Mouse (Mus musculus) kidney, adult 9 months (tissue): Measurements from ENCODE around the gene Gm26558.

Experiments used
- DNase-seq: peaks from one replicate; pipeline ENCODE4 v3.0.0; 2022

The Gm26558 gene

DNA sequence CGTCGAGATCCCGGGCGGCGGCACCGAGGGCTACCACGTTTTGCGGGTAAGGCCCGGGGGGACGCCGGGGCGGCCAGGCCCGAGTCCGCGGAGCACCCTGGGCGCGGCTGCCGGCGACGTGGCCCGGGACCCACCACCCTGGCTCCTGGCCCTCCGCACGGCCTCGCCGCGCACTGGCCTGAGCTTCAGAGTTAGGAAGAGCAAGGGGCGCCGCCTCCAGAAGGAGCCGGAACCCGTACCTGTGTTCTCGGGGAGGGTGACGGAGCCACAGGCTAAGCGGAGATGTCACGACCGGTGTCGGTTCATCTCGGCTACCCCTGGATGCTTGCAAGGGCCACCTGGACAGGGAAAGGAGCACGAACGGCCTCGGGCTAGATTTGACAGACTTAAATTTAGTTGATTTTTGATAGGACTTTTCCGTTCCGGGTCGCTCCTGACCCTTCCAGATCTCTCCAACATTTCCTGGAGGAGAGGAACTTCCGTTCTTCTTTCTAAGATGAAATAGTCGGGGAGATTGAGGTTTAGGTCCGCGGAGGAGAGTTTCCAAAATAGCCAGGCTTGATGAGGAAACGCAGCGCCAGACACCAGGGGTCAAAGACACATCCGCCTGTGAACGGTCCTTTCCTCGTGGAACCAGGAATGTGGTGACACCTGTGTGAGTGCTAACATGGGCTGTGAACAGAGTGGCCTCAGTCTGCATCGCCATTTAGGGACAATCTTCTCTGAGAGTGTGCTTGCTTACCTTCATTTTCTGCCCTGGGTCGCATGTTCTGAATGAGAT is at the start of gene Gm26558:
Gene Gm26558 (minus strand): TSS at position 394 of the 781 bp plus-strand sequence.
- no peak for DNase-seq

DNA sequence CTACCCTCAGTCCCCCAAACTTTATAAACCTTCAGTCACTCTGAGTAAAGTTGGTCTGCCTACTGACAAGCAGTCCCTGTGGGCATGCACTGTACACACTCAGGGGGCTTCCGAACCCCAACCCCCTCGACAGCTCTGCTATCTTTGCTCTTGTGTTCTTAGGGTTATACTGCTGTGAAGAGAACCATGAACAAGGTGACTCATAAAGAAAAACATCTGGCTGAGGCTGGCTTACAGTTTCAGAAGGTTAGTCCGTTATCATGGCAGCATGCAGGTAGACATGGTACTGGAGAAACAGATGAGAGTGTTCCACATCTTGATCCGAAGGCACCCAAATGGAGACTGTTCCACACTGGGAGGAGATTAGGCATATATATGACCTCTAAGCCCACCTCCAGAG is 49.0 kb upstream of the Gm26558 start:
- no peak for DNase-seq

DNA sequence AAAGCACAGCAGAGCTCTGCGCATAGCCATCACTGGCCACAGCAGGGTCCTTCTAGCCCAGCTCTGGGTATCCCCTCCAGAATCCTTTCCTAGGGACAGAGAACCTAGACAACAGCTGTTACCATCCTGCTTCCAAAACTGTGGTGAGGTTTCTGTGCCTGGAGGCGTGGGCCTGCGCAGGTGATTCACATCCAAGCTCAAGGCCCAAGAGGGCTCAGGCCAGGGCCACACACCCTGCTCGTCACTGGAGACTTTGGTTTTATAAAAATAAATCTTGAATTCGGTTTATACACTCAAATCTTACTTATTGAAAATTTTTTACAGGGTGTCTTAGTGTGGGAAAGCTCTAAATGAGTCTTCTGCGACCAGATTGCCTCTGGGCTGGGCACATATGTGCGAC is 48.3 kb upstream of the Gm26558 start:
- no peak for DNase-seq

DNA sequence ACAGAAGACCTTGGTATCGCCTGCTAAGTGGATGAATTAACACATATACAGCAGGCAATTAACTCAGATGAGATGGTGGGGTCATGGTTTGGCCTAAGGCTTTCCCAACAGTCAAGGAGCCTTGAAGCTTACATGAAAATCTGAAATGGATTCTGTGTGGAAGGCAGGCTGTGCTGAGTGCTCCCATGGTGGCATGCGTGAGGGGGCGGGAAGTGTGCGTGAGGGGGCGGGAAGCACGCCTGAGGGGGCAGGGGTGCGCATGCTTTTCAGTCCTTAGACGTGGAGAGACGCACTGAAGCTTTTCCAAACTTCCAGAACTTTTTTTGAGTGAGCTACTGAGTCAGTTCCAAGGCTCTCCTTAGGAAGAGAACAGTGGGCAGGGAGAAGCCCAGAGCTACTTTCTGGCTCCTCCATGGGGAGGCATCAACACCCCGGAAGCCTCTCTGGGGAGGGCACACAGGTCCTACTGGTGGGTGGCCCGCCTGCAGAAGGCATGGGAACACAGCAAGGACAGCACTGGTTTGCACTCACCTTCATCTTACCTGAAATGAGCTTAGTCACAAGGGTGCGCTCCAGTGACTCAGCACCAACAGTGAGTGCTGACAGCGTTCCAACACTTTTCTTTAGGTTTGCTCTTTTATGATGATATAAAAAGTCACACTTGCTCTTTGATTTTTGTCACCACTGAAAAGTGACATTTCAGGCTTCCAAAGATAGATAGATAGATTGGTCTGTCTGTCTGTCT is 47.2 kb upstream of the Gm26558 start:
- DNase-seq = no peak

DNA sequence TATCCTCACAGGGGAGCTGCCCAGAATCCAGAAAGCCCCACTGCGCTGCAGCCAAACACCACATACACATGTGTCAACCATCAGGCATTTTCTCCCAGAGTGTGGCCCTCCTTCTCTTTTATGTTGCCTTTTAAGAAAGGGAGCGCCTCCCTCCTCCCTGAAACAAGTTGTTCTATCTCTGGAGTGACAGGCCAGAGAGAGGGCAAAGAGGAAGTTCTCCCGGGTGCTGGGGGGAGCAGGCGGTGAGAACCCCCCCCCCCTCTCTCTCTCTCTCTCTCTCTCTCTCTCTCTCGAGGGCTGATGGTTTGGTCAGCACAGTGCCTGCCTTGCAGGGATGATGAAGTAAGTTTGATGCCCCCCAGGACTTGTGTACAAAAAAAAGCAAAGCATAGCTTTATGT is 40.5 kb upstream of the Gm26558 start:
- DNase-seq = no peak

DNA sequence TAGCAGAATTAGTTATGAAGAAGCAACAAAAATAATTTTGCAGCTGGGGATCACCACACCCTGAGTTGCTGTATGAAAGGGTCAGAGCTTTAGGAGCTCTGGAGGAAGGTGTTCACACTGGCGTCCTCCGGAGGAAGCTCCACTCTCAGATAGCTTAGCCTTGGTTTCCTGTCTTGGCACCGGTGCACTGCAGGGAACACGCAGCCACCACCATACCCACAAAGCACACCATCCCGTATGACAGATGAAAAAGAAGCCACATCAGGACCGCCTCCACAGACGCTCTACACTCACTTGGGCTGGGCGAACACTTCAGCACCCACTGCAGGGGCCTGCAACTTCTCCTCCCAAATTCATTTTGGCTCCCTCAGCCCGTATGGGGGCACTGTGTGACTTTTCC is 39.7 kb upstream of the Gm26558 start:
- DNase-seq = no peak

DNA sequence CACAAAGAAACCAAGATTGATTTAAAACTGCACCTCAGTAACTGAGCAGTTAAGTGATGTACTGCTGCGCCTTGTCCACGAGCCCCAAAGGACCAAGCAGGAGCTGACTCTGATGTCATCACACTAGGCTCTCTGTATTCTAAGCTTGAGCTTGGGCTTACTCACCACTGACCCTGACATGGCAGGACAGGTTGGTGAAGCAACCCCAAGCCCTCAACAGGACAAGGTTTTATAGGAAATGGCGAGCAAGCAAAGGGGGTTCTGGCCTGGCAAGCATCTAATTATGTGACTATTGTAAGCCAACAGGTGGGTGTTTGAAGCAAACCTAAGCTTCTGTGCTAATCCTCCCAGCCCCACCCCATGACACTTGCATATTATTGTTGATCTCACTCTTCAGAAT is 38.9 kb upstream of the Gm26558 start:
- no peak for DNase-seq

DNA sequence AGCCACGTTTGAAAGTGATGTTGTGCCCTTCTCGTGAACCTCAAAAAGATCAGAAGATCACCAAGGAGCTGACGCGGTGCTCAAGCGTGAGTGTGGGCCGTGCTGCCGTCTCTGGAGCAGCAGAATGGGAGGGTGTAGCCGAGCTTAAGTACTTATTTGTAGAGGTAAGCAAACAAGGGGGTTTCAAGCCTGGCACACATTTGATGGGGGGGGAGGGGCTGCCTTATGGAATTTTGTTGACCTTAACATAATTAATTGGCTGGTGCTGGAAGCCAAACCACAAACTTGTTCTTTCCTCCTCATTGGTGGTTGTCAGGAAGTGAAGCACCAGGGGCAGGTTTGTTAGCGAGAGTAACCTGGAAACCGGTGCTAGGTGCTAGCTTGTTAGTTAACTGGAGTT is 33.8 kb upstream of the Gm26558 start:
- DNase-seq = no peak

DNA sequence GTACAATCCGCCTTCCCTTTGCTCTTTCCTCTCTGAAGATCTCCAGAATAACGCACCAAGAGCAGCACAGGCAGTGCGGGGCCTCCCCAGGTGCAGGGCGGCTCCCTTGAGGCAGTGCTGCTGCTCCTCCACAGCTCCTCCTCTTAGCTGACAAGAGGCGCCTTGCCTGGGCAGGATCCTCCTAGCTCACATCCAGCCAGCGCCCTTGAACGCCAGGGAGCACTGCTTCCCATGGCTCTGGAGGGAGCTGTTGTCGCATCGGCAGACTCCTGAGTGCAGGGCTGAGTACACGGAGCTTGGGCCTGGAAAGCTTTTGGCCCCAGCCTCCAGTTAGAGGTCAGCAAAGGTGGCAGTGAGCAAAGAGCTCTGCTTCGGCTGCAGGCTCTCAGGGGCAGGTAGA is 28.3 kb upstream of the Gm26558 start:
- peak; percentile 11 for DNase-seq

DNA sequence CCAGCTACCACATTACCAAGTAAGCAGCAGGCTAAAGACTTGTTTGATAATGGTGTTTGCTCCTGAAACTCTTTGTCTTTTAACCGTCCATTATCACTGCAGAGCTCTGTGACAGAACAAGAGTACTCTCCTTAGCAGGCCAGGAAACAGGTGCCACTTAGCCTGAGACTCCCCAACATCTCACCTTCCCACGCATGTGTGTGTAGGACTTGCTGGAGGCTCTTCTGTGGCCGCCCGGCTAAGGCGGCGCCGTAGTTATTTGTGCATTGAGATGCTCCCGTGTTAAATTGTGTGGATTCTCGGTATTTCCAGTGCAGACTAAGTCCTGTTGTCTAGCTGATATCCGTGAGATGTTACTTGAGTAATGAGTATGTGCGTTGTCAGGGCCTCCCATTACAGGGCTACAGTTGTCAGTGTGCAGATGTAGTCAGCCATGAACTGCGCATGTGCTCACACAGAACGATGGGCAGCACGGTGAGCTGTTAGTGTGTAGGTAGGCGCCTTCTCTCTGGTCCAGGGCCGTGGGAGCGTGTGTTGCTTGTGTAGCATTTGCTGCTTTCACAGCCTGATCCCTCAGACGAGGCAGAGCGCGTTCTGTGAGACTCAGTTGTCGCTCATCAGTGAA is 26.7 kb upstream of the Gm26558 start:
- DNase-seq = no peak

DNA sequence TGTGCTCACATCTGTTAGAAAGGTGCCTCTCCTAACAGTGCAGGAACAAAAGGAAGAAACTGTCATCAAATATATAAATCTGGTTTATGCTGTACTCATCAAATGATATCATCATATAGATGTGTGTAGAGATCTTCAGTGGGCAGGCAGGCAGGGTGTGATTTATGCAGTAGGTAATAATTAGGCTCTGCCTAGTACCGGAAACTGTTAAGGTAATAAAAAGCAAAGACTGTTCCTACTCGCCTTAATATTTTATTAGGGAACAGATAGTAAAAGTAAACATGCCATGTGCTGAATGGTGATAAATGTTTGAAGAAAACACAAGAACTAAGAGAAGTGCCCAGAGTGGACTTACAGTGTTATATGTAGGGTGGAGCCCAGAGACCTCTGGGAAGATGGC is 20.4 kb upstream of the Gm26558 start:
- DNase-seq = no peak

DNA sequence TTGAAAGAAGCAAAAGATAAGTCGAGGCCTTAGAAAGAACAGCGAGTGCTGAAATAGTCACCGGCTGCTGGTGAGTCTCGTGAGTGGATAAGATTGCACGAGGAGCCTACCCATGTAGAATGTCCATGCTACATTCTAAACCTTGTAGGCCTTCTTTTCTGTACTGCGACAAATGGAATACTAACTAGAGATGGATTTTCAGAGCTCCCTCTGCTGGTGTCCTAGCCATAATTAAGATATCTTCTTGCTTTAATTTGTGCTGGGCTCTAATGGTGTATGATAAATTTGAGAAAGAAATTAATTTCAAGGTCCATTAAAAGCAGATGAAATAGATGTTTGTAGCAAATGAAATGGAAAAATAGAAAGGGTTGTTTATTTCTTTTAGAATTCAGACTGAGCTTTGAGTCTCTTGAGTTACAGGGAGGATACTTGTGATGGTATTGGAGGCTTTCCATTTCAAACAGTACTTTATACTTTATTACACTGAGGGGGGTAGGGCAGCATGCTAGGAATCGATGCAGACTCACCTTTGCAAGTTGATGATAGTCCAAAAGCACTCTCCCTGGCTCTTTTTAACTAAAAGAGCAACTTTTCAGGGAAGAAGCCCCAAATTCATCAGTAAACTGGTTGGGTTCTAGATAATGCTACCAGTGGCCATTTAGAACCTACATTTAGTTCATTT is 11.7 kb upstream of the Gm26558 start:
- peak; percentile 45 for DNase-seq

DNA sequence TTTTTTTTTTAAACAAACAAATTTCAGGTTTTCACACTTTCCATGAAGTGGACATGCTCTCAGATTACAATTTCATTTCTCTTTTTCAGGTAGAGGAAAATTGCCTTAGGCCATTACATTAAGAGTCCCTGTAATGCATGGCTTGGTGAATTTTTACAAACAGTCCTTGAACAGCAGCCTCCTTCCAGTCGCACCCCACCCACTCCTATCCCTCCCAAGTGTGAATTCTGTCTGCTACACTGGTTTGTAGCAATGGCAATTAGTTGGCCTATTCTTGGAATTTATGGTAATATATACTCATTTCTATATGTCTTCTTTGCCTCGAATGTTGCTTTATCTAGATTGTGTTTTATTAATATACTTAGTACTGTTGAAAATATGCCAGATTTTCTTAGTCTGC is 10.6 kb upstream of the Gm26558 start:
- no peak for DNase-seq

DNA sequence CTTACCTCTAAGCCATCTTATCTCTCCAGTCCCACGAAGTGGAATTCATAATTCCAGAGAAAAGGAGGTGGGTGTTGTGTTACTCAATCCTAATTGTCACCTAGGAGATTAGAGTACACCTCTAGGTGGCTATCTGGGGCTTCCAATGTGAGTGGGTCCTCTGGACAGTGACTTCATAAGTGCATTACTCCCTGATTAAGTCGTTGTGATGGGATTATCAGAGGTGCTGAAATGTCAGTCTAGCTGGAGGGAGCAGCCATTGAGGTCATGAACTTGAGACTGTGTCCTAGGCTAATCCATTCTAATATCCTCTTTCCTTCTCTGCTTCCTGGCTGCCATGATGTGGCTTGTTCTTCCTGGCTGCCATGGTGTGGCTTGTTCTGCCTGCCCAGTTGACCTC is 8.0 kb upstream of the Gm26558 start:
- no peak for DNase-seq

DNA sequence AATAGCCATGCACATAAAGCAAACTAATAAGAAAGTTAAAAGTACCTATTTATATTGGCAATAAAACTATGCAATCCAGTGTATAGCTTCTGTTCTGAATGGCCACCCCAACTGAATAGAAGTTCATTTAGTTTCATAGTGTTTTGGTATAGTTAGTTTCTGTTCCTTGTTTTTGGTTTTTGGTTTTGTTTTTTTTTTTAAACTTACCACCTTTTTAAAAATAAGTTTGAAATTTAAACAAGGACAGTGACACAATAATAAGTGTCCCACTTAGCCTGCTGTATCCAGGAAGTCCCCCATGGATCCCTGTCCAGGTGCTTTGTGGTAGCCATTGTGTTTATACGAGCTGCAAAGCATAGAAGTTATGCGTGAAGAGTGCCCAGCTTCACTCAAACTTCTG is 7.3 kb upstream of the Gm26558 start:
- DNase-seq = no peak

DNA sequence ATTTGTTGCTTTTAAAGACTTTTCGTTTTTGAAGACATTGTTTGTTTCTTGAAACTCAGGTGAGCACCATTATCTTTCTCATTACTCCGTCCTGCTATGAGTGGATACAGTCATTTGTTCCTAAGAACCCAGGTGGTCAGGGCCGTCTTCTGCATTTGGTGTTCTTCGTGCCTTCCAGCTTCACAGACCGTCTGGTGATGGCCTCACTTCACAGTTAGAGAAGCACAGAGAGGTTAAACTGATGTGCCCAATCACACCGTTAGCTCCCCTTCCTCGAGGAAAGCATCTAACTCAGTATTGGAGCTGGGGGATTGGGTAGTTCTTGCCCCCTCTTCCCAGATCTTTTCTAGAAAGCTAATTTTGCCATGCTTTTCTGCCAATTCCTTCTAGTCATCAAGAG is 5.1 kb upstream of the Gm26558 start:
- DNase-seq = no peak

DNA sequence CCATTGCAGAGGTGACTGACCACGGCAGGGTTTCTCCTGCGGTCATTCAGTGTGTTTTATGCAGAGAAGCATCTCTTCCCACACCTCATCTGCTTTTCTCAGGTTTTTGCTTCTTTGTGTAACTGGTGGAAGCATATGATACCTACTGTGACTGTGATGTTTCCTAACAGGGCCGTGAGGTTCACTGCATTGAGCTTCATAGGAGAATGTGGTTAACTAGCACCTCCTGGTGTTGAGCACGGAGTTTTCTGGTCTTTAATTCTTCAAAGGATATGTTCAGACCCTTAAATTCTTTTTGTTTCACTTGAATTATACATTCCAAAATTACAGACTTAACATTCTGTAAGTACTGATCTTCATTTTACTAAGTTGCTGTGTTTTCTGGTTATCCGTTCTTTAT is 1.9 kb upstream of the Gm26558 start:
- no peak for DNase-seq

DNA sequence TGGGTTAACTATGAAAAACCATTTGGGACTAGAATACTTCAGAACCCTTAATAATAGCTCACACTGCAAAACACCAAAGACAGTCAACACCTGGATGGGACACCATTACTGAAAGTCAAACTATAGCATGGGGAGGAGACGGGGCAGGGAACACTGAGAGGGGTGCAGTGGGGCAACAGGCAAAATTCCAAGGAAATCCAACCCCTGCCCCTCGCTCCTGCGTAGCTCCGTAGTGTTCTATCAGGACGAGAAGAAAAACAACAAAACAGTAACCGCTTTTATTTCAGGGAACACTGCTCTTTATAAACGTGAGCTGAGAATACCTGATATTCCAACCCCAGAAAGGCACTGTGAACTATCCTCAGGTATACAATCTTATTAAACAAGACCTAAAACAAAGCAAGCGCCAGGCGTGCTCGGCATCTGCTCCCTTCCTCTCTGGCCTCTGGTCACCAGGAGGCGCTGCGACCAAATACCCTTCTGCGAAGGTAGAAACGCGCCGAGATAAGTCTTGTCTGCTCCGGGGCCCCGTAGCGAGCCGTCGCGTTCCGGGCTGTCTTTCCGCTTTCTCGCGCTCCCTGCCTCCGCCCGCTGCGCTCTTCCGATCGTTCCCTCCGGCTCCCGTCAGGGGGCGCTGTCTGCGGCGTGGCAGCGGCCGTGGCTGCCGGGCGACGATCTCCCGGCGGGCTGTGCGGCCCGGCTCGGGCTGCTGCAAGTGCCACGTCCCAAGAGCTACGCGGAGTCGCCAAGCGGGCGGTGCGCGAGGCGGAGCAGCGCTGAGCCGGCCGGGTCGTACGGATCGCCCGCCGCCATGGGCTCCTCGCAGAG is 807 bp downstream of the Gm26558 start, which contains the start of gene Gorasp2:
Gene Gorasp2 (plus strand): TSS at position 690 of the 828 bp plus-strand sequence.
- peak; percentile 97 for DNase-seq

DNA sequence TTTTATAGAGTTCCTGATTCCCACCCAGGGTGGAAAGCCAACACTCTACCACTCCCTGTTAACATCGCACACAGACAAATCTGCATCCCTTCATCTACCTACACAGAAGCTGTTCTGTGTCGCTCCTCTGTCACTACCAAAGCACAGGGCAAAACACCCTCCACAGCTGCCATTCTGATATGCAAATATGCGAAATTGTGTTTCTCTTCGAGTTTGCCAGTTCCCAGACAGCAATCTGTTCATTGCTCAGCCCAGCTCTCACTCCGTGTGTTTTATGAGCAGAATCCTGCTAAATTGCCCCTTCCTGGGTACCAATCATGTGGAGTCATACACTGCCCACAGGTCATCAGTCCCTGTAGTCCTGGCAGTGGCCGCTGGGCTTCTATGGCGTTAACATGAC is 4.8 kb downstream of the Gm26558 start:
- DNase-seq = no peak

DNA sequence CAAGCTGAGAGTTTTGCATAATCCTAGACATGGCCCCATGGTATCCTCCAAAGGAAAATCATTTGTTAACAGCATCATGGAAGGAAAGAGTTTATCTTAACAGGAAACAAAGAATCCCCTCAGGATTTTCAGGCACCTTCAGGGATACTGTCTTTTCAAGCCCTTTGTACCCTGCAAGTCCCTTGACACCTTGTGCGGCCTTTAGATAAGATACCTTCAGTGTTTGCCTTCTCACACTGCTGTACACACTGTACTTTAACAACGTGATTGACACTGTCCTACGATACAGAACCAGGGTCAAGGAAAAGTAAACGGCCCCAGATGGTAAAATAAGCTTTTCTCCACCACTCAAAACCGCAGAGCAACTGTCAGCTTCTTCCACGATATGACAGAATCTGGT is 10.1 kb downstream of the Gm26558 start:
- DNase-seq = no peak

DNA sequence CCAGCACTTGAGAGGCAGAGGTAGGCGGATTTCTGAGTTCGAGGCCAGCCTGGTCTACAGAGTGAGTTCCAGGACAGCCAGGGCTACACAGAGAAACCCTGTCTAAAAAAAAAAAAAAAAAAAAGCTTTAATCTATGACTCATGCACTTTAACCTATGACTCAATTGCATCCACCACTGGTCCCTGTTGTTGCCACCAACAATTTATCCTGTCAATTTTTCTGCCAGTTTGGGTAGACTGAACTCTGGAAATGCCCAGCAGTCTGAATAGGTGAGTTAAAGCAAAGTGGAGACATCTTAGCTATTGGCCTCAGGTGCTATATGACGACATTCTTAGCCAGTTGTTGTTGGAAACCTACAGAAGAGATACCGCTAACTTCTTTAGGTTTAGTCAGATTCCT is 12.4 kb downstream of the Gm26558 start:
- no peak for DNase-seq

DNA sequence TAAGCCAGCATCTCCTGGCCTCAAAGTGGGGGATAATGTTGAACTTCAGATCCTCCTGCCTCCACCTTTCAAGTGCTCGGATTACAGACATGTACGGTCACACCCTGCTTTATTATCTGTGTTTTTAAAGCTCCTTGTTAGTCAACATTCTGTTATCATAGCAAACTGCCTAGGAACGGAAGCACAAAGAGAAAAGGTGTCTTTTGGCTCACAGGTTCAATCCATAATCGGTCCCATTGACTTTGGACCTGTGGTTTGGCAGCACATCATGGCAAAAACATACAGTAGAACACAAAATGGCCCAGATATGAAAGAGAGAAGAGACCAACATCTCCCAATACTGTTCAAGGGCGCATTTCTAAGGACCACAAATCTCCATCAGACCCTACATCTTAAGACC is 13.6 kb downstream of the Gm26558 start:
- no peak for DNase-seq

DNA sequence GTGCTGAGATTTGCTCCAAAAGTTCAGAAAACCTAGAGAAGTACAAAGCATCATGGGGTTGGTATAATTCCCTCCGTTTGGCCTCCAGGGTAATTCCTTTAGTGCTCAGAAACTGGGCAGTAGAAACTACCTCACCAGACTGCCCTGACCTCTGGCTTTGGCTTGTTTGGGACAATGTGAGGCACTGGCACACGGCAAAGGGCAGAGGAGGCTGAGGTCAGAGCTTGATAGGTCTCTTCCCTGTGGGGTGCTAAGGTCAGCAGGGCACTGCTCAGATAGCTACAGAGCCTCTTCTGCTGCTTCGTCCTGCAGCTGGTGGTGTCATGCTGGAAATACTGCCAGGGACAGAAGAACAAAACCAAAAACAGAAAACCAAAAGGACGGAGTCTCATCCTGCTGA is 14.2 kb downstream of the Gm26558 start:
- DNase-seq = no peak
